Mouse (Mus musculus): Measurements from ENCODE around the gene Myoc. TPM values are rescaled to one million over a fixed set of nuclear protein-coding genes. Genes with fewer than 3 reads are reported as not detected.

The Myoc gene
- total RNA-seq, 2 experiments from 2014 or later = 0.69 to 1.5 TPM

DNA sequence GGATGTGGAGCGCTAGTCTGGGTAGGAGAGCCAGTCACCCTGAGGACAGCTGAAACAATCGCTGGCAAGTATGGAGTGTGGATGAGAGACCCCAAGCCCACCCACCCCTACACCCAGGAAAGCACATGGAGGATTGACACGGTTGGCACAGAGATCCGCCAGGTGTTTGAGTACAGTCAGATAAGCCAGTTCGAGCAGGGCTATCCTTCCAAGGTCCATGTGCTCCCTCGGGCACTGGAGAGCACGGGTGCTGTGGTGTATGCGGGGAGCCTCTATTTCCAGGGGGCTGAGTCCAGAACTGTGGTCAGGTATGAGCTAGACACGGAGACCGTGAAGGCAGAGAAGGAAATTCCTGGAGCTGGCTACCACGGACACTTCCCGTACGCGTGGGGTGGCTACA lies 9.5 kb downstream of the Myoc start:
- DNase-seq = no peak

DNA sequence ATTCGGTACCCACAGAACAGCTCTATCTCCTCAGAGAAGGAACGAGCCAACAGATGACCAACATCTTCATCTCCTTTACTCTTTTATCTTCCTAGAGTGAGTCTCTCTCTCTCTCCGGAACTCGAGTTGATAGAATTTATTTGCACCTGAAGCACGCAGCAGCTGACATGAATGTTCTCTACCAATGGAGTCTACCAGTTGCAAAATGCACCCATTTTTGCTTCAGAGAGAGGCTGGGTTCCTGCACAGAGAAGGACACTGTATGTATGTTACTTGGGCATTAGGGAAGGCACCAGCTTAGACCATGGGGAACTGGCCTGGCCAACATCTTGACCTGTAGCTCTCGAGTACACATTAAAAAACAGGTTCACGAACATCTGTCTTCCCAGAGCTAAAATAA lies 19.2 kb downstream of the Myoc start, which contains the start of gene Myocos:
Gene Myocos (minus strand): TSS at position 101 of the 400 bp plus-strand sequence.
- DNase-seq = no peak

DNA sequence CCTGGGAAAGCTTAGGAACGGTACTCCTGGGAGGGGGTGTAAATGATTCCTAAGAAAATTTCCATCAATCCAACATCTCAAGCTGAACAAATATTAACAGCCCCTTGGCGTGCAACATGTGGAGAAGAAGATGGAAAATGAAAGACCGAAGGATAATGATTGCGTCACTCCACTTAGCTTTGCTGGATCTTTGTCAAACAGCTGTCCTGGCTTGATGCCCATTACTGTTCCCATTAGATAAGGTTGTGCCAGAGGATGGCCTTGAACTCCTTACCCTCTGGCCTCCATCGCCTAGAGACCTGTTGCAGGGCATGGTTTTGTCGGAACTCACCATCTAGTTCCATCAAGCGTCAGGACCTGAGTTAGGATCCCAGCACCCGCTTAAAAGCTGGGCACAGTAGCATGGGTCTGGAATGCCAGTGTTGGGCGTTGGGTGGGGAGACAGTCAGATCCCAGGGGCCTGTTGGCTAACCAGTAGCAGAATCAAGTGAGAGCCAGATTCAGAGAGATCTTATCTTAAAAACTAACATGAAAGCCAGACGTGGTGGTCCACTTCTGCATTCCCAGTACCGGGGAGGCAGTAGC lies 21.4 kb downstream of the Myoc start:
- DNase-seq = peak; percentile 53

DNA sequence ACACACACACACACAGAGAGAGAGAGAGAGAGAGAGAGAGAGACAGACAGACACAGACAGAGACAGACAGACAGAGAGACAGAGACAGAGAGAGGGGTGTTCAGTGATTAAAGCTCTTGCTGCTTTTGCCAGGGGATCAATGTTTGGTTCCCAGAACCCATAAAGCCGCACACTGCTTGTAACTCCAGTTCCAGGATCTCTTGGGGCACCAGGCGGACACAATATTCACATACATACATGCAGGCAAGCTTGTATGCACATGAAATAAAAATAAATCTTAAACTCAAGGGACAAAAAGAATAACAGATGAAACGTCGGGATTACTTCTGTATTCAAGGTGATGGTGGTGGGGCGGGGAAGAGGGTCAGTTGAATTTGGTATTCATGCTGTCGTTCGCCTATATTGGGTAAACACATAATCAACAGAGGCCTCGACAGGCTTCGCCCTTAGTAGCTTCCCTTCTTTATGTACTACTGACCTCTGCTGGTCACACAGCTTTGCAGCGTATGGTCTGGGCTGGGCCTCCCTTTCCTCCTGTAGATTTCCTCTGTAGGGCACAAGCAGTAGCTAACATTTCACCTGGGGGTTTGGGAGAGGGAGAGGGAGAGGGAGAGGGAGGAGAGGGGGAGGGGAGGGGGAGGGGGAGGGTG lies 26.0 kb downstream of the Myoc start:
- DNase-seq = peak; percentile 81

DNA sequence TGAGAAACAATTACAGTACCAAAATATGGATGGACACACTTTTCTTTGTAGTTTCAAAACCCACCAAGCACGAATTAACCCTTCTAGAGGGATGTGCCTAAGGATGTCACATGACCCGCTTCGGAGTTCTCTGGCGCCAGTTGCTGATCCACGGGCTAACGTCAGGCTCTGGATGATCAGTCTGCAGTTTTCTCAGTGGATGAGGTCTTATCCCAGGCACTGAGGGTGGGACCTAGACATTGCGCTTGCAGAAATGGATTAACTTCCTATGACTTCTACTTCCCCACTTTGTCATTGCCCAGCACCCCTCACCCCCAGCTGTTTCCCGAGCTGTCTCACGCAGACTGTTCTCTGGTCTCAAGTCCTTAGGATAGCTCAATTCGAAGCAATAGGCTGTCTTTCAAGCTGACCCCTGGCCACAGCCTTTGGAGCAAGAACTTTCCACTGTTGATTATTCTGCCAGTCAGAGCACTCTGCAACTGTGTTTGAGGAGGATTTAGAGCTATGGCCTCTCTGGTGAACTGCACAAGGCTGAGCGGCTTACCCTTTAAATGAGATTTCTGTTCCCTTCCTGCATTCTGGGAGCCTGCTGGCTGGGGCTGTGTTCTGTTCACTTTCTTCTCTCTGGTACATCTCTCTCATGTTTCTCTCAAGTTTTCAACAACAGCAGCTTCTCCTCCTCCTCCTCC lies 26.7 kb downstream of the Myoc start:
- DNase-seq = peak; percentile 7

DNA sequence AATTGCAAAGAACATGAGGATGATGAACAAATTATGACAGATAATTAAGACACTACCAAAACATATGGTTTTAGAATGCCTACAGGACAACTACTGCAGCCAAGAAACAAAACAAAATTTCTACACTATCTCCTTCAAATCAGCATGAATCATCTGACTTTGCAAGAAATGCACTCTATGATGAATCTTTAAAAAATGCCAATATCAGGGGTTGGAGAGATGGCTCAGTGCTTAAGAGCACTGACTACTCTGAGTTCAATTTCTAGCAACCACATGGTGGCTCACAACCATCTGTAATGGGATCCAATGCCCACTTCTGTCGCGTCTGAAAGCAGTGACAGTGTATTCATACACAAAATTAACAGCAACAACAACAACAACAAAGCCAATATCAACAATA lies 54.8 kb downstream of the Myoc start:
- DNase-seq = no peak

DNA sequence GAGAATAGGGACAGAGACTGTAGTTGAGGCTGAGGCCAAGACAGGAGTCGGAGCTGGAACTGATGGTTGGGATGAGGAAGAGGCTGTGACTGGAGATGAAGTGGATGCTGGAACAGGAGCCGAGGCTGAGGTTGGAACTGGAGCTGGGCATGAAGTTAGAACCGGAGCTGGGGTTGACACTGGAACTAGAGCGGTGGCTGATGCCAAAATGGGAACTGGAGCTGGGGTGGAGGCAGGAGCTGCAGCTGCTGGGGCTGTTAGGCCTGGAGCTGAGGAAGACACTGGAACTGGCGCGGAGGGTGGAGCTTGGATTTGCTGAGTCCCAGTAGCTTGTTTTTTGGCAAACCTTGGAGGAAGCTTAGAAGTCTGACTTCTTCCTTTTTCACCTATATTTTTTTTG lies 58.9 kb downstream of the Myoc start:
- no peak for DNase-seq

Small RNAs within 50 kb of the gene (microRNA-seq; reads per million reads assigned to microRNA genes)
- gene Gm27616 = not detected

Other genes starting within 250 kb of the Myoc start
- 10 to 100 TPM in 1 of 2 experiments, 1 to 10 TPM in 1; 7.5 to 10.3 TPM for gene Dnm3, start 161.1 kb upstream of the Myoc start, total RNA-seq (2021)
- 10 to 100 TPM; 13.1 to 13.5 TPM for gene Mettl13, start 90.6 kb upstream of the Myoc start, total RNA-seq (2021)
- 10 to 100 TPM; 28.2 to 36.7 TPM for gene Vamp4, start 68.6 kb upstream of the Myoc start, total RNA-seq (2021)
- gene Myocos, start 19.1 kb downstream of the Myoc start, total RNA-seq (2021) = not detected
- 100 to 1,000 TPM; 121 to 153 TPM for gene Prrc2c, start 101.4 kb downstream of the Myoc start, total RNA-seq (2021)
- gene Fmo4, start 174.8 kb downstream of the Myoc start, total RNA-seq (2021) = 1 to 10 TPM; 2.2 to 4.0 TPM
- gene Fmo1, start 227.5 kb downstream of the Myoc start, total RNA-seq (2021) = 100 to 1,000 TPM; 192 to 215 TPM